Mouse (Mus musculus) B cell, adult 2 months (primary cell): ENCODE measurements around the gene Med27.
"Not testable (repeated sequence)": the region's sequence is repeated elsewhere in the genome, so short reads cannot be mapped to it uniquely, and the experiment has no call there.

ENCODE experiments used
- DNase-seq, 2 experiments: peaks; one replicate each; pipeline ENCODE4 v3.0.0; 2022

Med27 gene

DNA sequence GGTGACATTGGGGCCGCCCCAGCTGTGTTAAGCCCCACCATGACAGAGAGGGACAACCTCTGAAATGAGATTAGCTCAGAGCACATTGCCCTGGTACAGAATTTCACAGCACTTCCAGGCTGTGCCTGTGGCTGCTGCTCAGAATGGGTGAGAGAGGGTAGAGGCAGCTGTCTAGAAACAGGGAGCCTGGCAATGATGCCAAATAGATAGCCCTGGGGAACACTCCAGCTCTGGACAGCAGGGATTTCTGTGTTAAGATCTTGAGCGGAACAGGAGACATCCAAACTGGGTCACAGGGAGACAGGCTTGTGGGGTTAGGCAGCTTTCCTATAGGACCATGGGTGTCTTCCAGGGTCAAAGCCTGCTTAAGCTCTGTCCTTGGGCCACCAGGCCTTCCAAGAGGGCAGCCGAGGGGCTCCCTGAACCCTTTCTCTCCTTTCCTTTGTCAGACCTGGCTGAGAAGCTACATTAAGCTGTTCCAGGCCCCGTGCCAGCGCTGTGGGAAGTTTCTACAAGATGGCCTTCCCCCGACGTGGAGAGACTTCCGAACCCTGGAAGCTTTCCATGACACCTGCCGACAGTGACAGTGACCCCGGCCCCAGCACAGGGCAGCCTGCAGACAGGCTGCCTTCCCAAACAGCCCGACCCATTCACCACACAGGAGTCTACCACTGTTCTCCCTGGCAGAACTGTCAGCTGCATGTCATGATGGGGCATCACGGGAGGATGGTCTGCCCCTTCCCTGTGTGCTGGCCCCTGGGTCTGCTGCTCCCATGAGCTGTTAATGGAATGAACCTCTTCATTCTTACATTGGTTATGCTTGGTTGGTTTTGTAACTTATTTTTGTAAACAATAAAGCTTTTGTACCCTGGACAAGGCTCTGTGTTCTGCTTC, 177.5 kb downstream of the Med27 start:
- DNase-seq = no peak

DNA sequence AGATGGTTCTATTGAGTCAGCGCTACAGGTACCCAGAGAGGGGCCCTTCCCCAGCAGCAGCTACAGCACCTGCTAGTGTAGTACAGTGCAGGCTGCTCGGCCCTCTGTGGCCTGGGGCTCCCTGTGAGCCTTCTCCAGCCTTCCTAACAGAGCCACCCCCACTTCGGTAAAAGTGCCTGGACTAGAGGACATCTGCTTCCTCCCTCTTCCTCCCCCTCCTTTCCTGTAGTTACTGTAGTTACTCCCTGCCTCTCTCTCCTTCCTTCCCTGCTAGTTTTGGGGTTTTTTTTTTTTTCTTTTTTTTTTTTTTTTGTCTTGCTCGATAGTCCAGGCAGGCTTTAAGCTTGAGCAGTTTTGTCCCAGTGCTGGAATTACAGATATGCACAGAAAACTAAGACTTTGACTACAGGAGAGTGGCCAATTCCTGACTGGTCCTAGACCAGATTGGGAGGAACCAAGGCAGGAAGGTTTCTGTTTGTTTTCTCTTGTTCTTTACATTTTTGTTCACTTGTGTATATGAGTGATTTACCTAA, 178.7 kb downstream of the Med27 start:
- no peak for DNase-seq

DNA sequence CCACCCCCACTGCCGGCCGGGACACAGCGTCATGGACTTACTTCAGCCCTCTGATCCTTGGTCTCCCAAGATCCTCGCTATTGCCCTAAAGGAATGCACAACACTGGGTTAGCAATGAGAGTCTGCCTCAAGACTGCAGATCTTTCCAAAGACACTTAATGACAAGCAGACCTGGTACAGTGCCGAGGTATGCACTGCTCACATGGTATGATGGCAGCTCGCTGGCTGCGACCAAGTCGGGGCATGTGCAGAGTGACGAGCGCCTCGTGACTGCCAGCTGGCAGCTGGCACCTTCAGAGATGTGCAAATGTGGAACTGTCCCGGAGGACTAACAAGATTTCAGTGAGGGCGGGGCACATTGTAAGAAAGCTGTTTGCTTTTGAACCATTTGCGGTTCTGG, 179.6 kb downstream of the Med27 start:
- peak; percentile 30 to 42 for DNase-seq

DNA sequence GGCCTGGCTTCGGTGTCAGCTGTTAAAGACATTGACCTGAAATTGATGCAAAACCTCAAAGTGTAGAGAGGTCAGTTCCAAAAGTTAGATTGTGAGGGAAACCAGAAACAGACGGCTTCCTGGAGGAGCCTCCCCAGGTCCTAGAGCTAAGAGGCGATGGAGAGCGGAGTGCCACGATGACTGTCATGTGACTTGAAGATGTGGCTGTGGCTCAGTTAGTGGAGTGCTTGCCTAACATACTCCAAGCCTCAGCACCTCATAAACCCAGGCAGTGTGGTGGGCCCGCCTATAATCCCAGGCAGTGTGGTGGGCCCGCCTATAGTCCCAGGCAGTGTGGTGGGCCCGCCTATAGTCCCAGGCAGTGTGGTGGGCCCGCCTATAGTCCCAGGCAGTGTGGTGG, 180.9 kb downstream of the Med27 start:
- DNase-seq = not testable (repeated sequence)

DNA sequence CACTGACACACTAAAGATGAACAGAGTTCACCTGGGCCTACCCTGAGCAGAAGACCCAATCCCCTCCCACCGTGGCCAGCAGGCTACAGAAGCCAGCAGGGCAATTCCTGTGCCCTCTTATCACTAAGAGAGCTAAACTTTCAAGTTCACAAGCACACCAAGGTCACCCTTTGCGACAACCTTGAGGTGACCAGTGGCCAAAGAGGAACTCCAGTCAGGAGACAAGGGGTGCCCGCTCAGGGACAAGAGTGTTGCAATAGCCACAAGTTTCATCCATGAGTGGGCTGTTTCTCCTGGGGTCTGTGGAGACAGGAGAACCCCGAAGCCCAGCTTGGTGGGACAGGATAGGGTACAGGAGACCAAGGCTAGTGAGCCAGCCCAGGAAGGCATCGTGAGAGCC, 182.2 kb downstream of the Med27 start:
- no peak for DNase-seq

DNA sequence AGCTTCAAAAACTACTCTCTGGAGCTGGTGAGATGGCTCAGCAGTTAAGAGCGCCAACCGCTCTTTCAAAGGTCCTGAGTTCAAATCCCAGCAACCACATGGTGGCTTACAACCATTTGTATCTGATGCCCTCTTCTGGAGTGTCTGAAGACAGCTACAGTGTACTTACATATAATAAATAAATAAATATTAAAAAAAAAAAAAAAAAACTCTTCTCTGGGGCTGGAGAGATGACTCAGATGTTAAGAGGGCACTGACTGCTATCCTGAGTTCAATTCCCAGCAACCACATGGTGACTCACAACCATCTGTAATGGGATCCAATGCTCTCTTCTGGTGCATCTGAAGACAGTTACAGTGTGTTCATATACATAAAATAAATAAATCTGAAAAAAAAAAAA, 183.2 kb downstream of the Med27 start:
- not testable (repeated sequence) for DNase-seq

DNA sequence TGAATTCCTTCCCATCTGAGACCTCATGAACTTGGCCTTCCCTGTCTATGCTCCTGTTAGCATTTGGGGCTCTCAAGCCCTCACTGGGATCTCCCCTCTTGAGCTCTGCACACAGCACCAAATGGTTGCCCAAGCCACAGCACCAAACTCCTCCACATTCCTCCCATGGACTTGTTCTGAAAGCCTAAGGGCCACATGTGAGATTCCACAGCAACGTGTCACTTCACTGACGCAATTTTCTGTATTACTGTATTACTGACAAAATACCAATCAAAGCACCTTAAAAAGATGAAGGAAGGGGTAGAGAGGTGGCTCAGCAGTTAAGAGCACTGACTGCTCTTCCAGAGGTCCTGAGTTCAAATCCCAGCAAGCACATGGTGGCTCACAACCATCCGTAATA, 185.6 kb downstream of the Med27 start:
- DNase-seq = no peak

DNA sequence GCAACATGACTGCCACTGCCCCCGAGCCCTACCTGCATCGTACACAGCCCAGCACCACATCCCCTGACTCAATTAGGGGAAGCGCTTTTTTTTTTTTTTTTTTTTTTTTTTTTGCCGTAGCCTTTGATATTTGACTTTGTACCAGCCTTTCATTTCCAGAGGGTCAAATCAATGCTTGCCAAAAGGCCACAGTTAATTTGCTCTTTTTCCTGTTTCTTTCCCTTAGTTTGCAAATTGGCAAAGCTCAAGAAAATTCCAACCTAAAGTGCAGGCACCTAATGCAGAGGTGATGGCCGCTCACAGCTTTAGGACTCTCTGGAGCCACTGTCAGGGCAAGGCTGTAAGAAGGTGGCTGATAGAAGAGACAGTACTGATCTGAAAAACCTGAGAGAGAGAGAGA, 186.3 kb downstream of the Med27 start:
- no peak for DNase-seq

DNA sequence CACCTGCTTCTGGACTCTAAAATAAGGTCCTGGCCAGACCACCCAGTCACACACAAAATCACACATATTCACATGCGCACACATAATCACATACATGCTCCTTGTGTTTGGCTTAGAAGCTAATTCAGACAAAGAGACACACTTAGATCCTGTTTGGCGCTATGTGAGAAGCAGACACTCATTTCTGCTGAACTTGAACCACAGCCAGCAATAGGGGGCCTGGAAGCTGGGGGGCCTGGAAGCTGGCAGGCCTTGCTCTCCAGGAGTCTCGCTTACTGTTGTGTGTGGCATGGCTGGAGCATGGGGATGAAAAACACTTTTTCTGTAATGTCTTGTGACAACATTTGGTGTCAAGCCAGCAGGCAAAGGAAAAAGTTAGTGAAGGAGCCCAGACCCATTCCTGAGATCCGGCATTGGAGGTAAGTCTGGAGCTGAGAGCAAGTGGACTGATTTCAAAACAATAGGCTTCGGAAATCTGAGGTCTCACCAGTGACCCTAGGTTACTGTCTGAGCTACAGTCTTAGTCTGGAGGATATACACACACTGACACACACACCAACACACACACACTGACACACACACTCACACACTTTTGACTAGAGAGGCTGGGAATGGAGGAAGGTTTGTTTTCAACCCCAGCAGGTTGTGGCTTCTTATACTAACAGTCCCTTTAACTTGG, 189.1 kb downstream of the Med27 start:
- no peak for DNase-seq

DNA sequence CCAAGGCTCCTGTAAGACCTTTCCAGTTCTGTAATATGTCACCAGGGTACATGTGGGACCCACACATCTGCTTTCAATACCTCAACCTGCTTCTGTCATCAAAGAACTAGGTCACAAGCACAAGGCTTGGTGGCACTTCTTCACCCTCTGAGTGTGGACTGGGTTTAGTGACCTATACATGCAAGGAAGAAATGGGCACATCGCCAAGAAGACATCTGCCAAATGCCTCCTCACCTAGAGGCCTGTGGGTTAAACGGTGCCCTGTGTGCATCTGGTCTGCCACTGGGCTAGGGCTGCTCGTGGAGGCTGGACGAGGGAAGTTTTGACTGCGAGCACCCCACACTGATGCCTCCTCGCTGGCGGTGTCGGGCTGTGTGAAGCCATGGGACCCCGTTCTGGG, 189.9 kb downstream of the Med27 start:
- no peak for DNase-seq

DNA sequence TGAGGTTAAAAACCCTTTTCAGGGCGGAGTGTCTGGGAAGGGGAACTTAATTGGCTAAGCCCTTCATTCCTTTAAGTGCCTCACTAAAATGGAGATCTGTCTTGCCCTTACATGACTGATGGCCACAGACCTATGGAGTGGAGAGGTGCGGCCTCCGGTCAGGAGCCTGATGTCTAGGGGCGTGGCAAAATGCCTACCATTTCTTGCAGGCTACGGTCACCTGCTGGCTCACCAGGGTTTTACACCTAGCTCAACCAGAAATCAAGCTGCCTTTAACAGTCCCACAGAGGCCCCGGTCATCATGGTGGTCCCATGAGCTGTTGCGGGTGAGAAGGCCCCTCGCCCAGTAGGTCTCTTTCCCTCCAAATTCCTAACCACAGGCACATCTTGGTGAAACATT, 190.7 kb downstream of the Med27 start:
- no peak for DNase-seq

DNA sequence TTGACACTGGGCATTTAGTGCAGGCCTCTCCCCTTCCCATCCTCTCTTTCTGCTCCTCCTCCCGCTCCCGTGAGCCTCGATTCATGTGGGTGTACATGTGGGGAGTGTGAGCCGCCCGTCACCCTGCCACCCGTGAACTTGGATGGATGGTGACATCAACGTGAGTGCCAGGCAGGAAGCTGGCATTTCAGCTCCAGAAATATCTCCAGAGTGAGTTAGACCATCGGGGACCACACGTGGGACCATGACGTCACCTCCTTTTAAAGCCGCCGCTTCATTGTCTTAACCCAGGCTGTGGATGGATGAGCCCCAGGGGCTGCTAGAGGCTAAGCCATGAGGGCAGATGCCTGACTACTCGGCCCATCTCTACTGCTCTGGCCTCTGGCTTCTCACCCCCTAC, 195.4 kb downstream of the Med27 start:
- no peak for DNase-seq

DNA sequence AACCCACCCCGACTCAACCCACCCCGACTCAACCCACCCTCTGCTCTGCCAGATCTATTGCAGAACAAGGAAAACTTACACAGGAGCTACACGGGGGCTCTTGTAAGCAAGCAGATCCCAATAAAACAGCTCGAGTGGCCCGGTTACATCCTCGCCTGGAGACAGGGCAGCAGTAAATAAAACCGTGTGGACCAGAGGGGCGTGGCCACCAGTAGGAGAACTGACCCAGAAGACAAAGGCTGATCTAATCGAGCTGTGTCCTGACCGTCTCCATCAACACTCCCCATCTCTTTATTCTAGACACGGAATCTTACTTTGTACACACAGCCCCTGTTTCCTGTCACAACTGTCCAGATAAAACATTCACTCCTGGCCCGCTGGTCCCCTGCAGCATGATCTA, 200.0 kb downstream of the Med27 start:
- DNase-seq = no peak

DNA sequence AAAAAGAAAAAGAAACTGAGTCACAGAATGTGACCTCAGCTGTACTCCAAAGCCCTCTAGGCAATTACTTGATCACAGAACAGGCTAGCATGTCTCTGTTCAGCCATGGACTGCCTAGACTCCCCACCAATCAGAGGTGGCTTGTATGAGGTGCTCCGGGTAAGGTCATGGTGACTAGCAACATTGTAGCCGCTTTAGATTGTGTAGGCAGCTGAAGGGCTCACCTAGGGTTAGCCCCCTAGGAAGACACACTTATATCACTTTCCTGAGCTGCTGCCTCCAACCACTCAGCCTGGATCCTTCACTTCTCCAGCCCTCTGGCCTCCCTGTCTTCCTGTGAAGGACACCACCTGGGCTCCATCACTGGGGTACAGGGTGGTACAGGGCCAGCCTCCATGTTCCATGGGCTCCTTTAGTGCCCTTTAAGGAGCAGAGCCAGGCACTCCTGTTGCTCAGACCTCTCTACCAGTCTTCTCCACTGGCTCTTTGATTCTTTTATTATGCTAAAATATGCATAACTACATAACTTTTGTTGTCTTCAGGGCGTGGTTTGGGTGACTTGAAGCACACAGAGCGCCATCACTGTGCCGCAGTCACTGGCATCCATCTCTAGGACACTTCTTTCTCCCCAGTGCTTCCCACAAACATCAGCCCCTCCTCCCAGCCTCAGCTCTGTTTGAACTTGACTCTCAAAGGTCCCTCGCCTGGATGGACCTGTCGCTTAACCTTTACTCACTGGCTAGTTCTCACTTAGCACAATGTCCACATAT, 205.4 kb downstream of the Med27 start:
- no peak for DNase-seq

DNA sequence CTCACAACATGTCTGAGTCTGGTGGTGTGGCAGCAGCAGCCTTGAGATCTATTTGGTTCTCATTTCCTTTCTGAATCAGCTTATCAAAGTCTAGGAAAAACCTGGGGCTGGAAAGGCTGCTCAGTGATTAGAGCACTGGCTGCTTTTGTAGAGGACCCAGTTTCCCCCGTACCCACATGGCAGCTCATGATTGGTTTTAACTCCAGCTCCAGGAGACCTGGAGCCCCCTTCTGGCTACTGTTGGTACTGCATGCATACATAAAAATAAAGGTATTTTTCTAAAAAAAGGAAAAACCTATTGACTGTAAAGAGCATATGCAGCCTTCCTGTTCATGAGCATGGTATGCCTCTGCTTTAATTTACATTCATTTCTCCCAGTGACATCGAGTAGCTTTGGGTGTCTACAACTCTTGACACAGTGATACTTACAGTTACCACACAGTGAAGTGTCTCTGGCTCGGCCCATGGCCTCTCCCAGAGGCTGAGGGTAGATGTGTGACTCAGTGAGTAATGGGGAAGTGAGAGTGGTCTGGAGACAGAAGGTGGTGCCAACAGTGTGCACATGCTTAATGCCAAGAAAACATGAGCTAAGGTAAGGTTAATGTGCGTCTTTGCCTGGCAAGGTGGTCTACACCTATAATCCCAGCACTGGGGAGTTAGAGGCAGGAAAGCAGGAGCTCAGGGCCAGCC, 207.5 kb downstream of the Med27 start:
- peak; percentile 74 to 75 for DNase-seq

DNA sequence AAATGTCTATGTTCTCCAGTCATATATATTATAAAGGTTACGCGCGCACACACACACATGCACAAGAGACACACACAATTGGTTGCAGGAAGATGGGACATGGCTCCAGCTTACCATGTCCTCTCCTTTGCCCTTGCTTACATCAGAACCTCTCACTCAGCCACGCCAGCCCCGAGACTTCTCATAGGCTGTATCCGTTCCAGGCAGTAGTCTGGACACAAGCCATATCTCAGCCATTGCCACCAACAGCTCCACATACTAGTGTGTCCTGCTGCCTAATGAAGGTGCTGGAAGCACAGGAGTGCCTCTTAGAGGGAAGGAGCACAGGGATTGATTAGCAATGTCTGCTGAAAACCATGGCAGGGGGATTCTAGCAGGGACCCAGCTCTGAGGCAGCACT, 211.9 kb downstream of the Med27 start:
- no peak for DNase-seq

DNA sequence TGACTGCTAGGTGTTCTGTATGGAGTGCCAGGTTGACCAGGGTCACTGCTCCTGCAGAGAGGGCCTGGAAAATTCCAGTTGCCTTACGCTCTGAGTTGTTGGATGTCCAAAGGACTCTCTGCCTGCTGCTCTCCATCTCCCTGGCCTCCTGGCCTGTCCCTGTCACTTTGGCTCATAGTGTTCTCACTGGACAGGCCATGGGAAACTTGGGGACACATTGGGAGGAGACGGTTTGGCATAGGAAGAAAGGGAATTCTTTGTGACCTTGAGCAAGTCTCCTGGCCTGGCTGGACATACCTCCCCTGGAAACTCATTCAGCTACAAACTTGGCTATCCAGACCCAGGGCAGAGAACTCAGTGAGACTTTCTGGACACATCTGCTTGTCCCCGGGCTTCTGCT, 213.3 kb downstream of the Med27 start:
- DNase-seq = no peak

DNA sequence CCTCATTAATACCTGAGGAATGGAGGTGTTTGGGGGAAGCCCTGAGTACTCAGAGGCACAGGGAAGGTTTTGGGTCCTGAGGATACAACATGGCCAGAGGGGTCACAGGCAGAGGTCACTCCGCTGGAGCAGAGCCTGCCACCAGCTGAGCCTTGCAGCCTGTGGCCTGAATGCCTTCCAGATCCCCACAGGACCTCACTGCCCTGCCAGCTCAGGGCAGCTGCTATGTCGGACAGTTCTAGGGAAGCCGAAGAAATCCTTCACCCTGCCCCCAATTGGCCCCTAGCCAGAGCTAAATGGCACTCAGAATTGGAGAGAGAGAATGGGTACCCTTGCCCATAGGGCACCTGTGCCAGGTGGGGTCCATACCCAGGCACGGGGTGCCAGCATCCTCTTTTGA, 214.8 kb downstream of the Med27 start:
- no peak for DNase-seq

DNA sequence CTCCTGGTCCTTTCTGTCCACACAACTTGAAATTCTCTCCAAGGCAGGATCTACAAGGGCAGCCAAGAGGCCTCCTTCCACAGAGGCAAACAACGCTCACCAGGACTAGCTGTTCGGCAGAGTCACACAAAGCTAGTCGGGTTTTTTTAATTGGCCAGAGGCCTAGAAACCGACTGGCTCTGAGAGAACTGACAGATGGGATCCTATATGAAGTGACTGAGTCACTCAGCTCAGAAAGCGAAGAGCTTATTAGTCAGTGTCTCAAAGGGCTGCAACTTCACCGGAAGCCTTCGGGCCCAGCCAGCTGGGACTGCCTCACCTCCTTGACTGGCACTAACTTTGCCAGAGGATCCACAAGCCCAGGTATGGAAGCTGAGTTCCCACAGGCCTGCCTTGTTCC, 217.4 kb downstream of the Med27 start:
- DNase-seq = no peak

DNA sequence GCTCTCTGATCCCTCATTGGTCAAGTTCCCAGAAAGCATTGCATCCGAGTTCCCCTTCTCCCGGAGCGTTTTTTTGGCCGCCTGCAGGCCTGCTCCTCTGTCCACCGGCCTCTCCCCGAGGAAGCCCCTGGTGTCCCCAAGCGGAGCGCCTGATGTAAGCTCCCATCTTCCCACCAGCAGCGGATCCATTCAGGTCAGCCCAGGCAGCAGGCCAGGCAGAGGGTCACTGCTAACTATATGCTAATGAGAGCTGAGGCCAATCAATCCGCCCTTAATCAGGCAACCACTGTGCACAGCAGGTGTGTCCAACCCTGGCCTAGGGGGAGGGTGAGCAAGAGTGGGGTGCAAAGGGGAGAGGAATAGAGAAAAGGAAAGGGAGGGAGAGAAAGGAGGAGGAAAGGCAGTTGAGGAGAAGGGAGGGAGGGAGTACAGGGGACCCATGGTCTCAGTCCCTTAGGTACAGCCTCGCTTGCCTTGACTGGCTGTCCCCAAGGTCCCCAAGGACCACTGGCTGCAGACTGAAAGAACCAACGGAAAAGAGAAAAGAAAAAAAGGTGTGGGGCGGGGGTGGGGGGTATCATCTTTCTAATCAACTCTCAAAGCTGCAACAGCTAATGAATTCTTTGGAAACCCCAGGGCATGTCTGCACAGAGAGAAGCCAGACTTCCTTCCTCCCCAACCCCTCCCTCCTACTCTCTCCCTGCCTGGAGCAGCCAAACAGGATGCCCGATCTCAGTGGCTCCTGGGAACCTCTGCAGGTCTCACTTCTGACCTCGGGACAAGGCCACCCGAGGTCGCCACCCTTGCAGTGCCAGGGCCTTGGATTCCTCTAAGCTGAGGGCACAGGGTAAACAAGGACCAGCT, 219.2 kb downstream of the Med27 start:
- DNase-seq = no peak

DNA sequence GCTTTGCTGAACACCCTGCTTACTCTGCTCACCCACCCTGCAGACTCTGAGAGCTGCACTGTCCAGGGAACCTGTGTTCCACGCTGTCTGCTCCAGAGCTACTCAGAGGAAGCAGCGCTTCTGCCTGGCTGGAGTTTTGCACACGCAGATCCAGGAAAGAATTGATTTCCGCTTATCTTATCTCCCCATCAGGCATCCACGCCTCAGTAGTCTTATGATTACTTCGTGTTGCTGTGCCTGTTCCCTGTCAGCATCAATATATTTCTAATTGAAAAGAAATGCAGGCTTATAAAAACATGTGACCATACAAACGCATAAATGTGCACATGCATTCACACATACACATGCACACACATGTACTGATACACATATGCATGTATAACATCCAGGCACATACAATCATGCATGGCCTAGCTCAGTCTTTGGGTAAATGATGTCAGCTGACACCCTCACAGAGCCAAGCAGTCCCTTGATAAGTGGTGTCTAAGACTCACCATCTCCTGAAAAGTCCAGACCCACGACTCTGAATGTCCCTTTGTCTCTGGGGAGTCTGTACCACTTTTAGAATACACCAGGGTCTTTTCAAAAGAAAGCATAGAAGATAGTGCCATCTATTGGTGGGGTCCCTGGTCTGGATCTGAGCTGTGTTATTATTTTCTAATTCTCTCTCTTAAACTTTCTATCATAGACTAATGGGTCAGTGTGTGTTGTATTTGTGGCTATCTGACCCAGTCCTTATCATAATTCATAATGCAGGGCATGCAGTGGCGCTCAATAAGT, 225.5 kb downstream of the Med27 start:
- no peak for DNase-seq
